Mouse (Mus musculus) liver, adult (tissue): Measurements from ENCODE around the gene 8030411F24Rik.
"Not testable (repeated sequence)": the region's sequence is repeated elsewhere in the genome, so short reads cannot be mapped to it uniquely, and the experiment has no call there.

ENCODE experiments used
- GATA4 ChIP-seq: IDR thresholded peaks from 2 replicates; pipeline ENCODE4 v1.6.1; 2014; ENCODE audit warnings: mild to moderate bottlenecking, low read length; ENCODE audit not compliant: insufficient replicate concordance

8030411F24Rik gene

DNA sequence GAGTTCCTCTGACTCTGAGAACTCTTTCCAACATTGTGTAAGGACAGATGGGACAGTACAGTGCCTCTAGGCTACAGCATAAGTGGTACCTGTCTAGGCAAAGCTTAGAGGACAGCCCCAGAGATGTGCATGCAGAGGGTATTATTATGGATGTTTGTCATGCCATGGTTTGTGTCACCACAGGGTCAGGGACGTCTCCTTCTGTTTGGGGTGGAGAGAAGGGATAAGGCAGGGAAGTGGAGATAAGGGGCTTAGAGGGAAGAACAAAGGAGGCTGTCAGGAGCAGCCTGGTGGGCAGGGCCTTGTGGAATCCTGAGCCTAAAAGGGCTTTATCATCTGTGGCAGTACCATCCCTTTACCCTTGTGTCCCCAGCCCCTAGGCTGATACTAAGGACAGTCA lies at the start of gene 8030411F24Rik:
Gene 8030411F24Rik, plus strand, starts transcription at position 301 of the 400 bp plus-strand sequence.
- TF ChIP-seq GATA4 = no peak

DNA sequence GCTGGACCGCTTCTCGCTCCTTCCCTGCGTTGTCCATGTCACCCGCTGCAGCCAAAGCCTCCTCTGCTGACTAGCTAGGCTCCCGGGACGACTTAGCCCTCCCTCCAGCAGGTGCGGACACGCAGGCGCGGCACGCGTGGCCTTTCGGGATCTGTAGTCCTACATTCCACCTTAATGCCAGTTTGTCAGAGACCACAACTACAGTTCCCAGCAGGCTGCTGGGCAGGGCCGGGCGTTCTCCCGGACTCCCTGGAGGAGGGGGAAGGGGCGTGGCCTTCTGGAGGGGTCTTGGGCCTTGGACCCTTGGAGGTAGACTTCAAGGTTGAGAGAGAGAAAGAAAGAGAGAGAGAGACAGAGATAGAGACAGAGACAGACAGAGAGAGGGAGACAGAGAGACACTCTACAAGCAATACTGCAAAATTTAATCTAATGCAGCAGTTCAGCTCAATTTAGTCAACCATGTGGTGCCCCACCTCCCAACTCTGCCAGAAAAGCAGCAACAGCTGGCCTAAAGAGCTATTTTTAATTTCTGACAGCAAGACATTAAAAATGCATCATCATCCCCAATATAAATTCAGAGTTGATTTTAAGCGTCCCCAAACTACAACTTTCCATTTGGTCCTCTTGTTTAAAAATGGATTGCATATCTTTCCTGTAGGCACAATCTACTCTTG lies 49.3 kb upstream of the 8030411F24Rik start, which contains the start of gene Napb:
Gene Napb, minus strand, starts transcription at position 141 of the 674 bp plus-strand sequence.
- TF ChIP-seq GATA4 = no peak

DNA sequence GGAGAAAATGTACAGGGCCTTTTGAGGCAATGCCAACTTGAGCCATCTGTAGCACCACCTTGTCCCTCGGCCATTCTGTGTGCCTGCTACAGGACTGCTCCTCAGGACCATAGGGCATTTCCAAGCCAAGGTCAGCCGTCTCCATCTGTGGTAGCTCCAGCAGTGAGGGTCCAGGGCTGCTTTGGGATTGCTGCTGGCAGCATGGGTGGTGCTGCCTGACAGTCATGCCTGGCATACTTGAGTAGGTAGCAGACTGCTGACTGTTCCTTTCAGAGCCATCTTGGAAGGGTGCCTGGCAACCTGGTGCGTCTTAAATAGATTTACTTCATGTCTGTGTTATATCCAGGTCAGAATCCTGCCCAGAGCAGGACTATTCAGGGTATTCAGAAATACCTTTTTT lies 38.8 kb upstream of the 8030411F24Rik start:
- TF ChIP-seq GATA4 = no peak

DNA sequence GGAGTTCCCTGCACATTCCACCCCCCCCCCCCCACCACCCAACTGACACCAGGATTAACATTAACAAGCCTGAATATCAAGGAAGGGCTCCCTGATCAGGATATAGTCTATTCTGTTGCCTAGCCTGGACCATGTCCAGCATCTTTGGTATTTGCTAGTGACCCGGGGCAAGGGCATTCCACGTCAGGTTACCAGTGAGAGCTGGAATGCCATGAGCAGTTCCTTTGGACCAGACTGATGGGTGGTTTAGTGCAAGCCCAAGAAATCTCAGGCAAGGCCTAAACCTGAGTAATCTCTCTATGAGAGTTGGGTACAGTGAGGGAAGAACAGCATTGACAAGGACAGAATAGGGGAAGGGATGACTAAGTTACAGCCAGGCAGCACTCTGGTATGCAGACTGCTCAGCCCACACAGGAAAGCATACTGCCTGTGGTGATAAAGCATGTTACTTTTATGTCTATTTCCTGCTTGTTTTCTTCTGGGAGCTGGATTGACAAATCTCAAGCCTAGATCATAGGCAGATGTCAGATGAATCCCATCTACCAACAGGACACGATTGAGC lies 37.9 kb upstream of the 8030411F24Rik start:
- TF ChIP-seq GATA4 = no peak

DNA sequence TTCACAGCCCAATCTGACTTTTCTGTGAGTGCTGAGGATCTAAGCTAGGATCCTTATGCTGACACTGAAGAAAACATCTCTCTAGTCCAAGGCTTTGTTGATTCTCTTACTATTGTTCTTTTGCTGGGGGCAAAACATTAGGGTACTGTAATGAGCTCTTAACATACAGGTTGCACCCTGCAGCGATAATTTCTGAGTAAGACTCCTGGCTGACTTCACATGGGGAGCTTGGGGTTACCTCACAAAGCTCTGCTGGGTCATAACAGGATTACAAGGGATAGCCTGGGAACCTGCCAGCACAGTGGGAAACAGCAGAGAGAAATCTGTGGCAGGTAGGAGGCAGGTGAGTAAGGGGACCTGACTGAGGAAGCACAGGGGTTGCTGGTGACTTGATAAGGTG lies 31.8 kb upstream of the 8030411F24Rik start, which contains the start of gene Cstl1:
Gene Cstl1, plus strand, starts transcription at position 301 of the 400 bp plus-strand sequence.
- no peak for TF ChIP-seq GATA4

DNA sequence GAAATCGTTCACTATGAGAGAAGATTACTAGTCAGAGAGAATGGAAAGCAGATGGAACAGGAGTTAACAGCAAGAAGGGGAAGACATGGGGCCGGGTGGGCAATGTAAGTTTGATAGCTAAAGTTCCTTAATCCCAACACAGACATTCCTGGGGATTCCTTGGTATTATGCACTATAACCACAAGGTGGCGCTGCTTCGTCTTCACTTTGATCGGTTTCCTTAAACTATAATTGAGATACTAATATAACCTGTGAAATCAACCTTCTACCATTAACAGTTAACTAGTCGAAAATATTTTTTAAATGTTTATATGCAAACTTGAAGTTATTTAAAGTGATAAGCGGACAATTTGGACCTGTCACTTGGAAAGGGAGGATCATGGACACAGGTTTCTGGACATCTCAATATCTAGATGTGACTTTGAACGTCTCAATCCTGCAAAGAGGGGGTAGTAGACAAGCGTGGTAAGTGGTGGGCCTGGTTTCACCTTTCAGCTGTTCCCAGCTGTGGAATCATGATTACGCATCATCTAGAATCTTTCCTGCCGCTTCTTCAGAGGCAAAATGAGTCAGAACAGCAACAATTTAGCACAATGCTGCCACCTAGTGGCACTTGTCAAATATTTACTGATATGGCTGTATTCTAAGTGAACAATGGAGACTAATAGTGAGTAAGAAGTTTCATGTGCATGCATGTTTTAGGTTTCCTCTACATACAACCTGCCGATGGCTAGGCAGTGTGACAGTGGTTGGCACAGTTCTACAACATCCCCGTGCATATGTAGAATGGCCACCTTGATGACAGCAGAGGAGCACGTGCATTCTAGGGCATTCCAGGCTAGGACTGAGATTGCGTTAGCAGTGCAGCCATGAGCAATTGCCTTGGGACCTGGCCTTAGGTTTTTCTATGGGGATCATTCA lies 29.7 kb upstream of the 8030411F24Rik start:
- no peak for TF ChIP-seq GATA4

DNA sequence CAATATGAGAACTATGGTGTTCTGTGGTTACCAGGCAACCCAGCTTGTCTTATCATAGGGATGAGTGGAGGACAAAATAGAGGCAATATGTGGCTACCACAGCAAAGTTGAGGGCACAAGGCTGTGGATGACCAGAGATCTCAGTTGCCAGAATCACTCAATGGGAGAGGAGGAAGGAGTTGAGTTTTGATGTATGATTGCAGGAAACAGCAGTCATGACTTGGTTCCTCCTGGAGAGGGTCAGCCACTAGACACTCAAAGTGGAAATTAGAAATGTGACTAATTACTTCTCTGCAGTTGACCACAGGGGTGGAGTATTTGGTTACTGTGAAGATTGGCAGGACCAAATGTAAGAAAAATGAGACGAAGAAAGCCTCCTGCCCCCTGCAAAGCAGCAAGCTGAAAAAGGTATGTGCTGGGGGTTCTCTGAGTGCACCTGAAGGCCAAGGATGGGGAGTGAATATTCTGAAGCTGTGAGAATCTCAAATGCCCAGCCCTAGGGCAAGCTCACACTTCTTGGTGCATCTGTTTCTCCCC lies 27.4 kb upstream of the 8030411F24Rik start:
- no peak for TF ChIP-seq GATA4

DNA sequence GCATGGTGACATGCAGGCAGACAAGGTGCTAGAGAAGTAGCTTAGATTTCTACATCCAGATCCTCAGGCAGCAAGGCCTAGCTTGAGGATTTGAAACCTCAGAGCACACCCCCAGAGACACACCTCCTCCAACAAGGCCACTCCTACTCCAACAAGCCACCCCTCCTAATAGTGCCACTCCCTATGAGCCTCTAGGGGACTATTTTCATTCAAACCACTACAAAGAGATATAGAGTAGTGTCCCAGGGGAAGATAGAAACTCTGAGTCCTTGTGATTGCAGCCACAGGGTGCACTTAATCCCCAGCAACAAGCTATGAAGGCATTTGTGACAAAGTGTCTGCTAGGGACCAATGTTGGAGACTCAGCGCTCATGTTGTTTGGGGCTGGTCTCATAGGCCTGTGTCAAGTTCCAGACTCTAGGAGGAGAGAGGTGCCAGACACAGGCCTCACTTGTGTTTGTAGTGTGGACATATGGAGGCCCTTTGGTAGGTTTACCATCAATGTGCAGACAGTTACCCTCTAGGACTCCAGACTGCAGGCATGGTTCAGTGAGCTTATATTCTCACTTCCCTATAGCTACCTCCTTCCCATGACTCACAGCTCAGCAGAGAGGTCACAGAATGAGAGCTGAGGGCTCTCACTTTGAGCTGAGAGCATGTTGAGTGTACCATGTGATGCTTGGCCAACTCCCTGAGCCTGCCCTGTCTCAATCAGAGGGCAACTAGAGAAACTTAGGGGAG lies 18.0 kb upstream of the 8030411F24Rik start:
- no peak for TF ChIP-seq GATA4

DNA sequence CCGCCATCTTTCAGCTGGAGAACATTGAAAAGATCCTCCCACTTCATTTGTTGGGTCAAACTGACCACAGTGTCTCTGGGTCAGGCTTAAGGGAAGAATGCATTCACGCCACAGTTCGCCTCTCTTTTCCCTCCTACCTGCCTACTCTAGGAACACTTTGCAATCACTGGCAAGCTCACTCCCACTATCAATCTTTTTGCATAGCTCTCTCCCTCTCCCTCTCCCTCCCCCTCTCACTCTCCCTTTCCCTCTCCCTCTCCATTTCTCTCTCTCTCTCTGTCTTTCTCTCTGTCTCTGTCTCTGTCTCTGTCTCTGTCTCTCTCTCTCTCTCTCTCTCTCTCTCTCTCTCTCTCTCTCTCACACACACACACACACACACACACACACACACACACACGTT lies 10.4 kb upstream of the 8030411F24Rik start, which contains the start of gene Cst11:
Gene Cst11, minus strand, starts transcription at position 101 of the 400 bp plus-strand sequence.
- TF ChIP-seq GATA4 = not testable (repeated sequence)

DNA sequence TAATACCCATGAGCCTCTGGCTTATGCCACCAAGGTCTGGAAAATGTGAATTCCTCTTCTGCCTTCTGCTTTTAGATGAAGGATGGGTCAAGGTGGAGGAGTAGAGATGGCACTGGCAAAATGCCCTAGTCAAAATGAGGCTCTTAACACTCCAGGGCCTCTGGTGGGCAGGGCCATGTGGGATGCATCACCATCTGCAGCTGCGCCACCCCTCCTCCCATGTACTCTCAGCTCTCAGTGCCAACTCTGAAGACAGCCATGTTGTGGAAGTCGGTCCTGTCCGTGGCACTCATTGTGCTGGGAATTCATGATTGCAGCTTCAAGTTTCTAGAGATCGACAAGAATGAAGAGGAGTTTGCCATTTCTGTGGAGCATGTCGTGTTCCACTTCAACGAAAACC lies 7.3 kb downstream of the 8030411F24Rik start, which contains the start of gene Cst12:
Gene Cst12, plus strand, starts transcription at position 220 of the 400 bp plus-strand sequence.
- no peak for TF ChIP-seq GATA4

DNA sequence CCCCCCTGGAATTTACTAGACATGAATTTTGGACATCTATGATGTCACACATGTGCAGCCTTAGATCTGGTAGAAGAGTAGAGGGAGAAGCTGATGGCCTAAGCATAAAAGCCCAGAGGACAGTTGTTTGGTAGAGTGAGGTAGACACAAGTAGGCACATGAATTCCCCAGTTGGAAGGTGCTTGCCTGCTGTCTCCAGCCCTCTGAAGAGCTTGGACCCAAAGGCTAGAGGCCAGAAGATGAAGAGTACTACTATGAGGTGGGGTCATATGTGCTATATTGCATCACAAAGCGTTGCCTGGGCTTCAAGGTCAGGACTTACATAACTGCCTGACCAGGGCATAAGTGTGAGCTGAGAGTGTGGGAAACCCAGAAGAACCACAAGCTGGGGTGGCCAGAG lies 16.7 kb downstream of the 8030411F24Rik start, which contains the start of gene Cst8:
Gene Cst8, plus strand, starts transcription at position 301 of the 400 bp plus-strand sequence.
- no peak for TF ChIP-seq GATA4

DNA sequence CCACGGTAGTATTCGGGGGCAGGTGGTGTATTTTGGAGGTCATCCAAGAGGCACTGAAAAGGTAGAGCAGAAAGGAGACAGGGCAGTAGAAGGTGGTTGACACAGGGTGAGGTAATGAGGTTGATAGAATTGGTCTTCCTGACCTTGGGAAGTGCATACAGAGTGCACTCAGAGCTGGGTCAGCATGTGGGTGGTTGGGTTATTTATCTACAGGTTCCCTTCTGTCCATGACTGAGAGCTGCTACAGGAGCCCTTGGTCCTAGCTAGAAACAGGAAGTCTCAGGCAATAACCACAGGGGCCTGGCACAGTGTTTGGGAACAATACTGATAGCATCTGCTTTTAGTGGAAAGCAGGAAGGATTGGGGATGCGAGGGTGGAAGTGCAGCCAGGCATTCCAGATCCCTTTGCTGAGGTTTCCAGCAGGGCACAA lies 19.7 kb downstream of the 8030411F24Rik start:
- TF ChIP-seq GATA4 = no peak

DNA sequence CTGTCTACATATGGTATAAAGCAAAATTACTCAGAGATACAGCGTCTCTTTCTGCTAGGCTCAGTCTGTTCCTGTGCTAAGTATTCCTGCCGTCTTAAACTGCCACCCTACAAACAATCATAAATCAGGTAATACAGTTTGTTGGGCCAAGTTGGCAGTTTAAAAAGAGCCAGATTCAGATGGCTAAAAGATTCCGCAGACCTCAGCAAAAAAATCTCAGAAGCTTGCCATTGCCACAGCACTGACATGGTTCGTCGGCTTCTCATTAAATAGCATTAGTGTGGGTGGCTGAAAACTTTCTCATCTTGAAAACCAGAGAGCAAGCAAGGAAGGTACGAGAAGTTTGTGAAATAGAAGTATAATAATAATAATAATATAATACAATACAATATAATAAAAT lies 24.9 kb downstream of the 8030411F24Rik start:
- TF ChIP-seq GATA4 = no peak

DNA sequence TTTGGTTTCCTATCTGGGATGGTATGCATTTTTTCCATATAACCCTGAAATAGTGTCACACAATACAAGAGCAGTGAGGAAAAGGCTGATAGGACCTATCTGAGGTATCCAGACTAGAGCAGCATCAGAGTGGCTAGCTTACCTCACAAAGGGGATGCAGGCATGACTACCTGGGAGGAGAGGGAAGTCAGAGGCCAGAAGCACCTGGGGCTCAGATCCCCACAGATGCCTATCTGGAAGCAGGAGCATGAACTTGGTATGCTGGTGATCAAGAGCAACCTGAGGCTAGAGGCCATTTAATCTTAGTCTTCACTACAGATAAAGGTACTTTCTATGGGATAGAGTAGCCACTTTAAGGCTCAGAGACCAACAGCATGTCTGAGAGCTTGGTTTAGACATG lies 38.1 kb downstream of the 8030411F24Rik start, which contains the start of gene Cst13:
Gene Cst13, plus strand, starts transcription at position 173 of the 400 bp plus-strand sequence.
- TF ChIP-seq GATA4 = no peak
